Mouse (Mus musculus) kidney, adult 2 months (tissue): ENCODE measurements around the gene Cbln3.

Experiments used
- CTCF ChIP-seq: fragments of 200-500 bp; conservative IDR thresholded peaks from 2 replicates; pipeline ENCODE4 v1.5.1; 2011; ENCODE audit warnings: low read depth, mild to moderate bottlenecking, control low read depth, low read length, moderate library complexity, mixed read lengths; ENCODE audit not compliant: insufficient read depth, insufficient read length
- POLR2A ChIP-seq: fragments of 200-500 bp; IDR thresholded peaks from one replicate; pipeline ENCODE4 v1.6.1; 2011; ENCODE audit warnings: low read depth, low read length, control low read depth

DNA sequence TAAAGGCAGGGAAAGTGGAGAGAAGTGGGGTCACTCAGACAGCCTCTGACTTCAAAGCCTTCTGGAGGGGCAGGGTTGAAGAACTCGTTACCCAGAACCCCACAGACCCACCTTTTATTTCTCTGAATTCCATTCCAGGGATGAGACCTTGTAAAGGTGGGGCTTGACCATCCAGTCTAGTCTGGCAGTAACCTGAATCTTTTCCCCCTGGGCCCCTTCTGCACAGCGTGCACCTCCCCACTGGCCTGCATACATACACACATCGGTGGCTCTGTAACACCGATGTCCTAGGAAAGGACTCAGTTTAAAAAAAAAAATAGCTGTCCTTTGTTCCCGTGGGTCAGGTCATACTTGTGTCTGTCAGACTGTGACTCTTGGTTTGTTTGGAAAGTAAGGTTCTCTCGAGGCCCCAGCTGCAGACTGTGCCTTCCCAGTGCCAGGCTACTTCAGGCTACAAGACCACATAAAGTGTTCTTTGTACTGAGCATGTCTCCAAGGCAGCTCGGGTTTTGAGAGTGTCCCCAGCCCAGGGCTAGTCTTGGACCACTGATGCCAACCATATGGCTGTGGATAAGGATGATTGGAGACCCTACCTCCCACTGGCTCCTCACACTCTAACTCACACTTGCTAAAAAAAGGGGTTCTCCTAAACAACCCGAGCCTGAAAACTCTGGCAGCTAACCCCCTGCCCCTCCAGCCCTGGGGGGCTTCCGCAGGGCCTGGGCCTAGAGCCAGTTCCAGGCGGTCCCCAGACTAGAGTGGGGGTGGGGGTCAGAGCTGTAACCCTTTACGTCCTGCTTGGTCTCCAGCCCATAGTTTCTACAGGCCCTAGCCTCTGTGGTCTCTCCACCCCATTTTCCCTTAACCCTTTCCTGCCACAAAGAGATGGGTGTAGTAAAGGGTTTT is 31.3 kb downstream of the Cbln3 start:
- TF ChIP-seq CTCF (no peak), POLR2A (no peak)
